ENCODE assay signal across 9 mouse cellular contexts in the genomic region with DNA sequence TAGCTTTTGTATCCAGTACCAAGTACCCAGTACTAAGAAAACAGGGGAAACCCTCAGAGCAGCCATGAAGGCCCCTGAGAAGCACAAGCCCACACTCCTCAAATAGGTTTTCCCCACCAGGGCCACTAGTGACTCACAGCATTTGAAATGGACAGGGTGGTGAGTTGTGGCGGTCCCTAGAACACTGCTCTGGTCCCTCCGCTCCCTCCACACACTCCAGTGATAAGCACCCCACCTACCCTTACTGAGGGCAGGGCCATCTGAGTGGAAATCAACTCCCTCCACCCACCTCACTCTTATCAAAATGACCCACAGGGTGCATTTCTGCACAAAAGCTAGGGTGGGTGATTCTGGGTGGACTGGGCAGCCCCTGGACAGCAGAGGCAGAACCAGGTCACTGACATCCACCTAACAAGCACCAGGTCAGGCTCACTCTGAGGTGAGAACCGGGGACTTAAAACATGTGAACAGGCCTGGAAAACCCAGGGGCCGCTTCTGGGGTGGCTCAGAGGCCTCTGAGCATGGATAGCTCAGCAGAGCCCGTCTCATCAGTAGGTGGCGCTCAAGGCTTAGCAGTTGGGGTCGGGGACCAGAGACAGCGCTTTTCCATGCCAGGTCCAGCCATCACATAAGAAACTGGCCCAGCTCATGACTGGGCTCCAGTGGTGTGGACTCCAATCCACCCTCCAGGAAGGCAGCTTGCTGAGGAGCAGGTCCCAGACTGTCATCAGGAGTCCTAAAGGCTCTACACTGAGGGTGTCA. TPM values are rescaled to one million over a fixed set of nuclear protein-coding genes. Genes with fewer than 3 reads are reported as not detected.
A peak's percentile ranks its signal among the peaks of the same experiment; 100 is the strongest.
DNase-seq lines count a peak whose midpoint lies in the region; ATAC-seq and TF ChIP-seq lines count a peak whose summit lies in the region.
"Had no signal": no experiment of that assay in that cellular context is flagged by ENCODE, and none has a peak within 500 bp of the region (broad histone marks: within the 10 kb centered on the region; RNA-seq: fewer than 3 reads in every experiment).

No protein-coding gene starts in this region.

- H3K27ac ChIP-seq in ES-Bruce4 (ENCODE audit: insufficient read depth, low read length), result no peak overlapping the region
- H3K27ac ChIP-seq in forebrain, embryonic 14.5 days (ENCODE audit: low read depth, low read length), result no peak overlapping the region
- no peak overlapping the region for H3K27ac ChIP-seq in hindbrain, embryonic 12.5 days
- H3K27ac ChIP-seq in lung, postnatal 0 days (ENCODE audit: low read length), result no peak overlapping the region
- H3K27ac ChIP-seq: heart, embryonic 13.5 days had no signal

- no peaks in the 10 kb centered on the region for H3K27me3 ChIP-seq in ES-Bruce4 (ENCODE audit: control insufficient read depth, insufficient read depth, low read length, poor library complexity, severe bottlenecking)
- H3K27me3 ChIP-seq in forebrain, embryonic 14.5 days (replicated peaks; ENCODE audit: control insufficient read depth, insufficient read depth, low read length), result no peaks in the 10 kb centered on the region
- no peaks in the 10 kb centered on the region for H3K27me3 ChIP-seq in hindbrain, embryonic 12.5 days
- no peaks in the 10 kb centered on the region for H3K27me3 ChIP-seq in lung, postnatal 0 days (replicated peaks; ENCODE audit: insufficient read depth, low read length)
- H3K27me3 ChIP-seq: heart, embryonic 13.5 days had no signal

- ATAC-seq in cerebellum, adult (ENCODE audit: insufficient number of reproducible peaks, low FRiP score, low TSS enrichment), result peak; percentile 70
- peak; percentile 83 for ATAC-seq in forebrain, embryonic 14.5 days
- ATAC-seq in hindbrain, embryonic 12.5 days (ENCODE audit: low FRiP score), result peak; percentile 79
- ATAC-seq in lung, postnatal 0 days, result peak; percentile 81

- H3K4me1 ChIP-seq in ES-Bruce4 (ENCODE audit: control insufficient read depth, insufficient read depth, low read length), result no peaks in the 10 kb centered on the region
- no peaks in the 10 kb centered on the region for H3K4me1 ChIP-seq in forebrain, embryonic 14.5 days (ENCODE audit: control insufficient read depth, insufficient read depth, low read length)
- H3K4me1 ChIP-seq in hindbrain, embryonic 12.5 days, result no peaks in the 10 kb centered on the region
- no peaks in the 10 kb centered on the region for H3K4me1 ChIP-seq in lung, postnatal 0 days (ENCODE audit: insufficient read depth, low read depth, low read length)

- no peak for TF ChIP-seq EP300 in ES-Bruce4 (IDR thresholded peaks at IDR 0.05; ENCODE audit: insufficient read depth, low read depth, low read length)
- TF ChIP-seq EP300 in lung, postnatal 0 days (IDR thresholded peaks at IDR 0.05), result no peak

- DNase-seq in forebrain, embryonic 14.5 days (ENCODE audit: low spot score), result peak; percentile 85
- DNase-seq in layer of hippocampus, postnatal 10 days (ENCODE audit: low spot score in 2 of 2), result peak; percentile 91 to 92
- DNase-seq in lung, postnatal 0 days (ENCODE audit: low spot score), result peak; percentile 87
- peak; percentile 94 for DNase-seq in retina, embryonic 14.5 days (ENCODE audit: low spot score)
- peak; percentile 57 to 63 for DNase-seq in thymus, postnatal 36 days

- H3K4me2 ChIP-seq in forebrain, embryonic 14.5 days (ENCODE audit: low read length), result no peak overlapping the region
- no peak overlapping the region for H3K4me2 ChIP-seq in hindbrain, embryonic 12.5 days (replicated peaks)
- H3K4me2 ChIP-seq in lung, postnatal 0 days (replicated peaks; ENCODE audit: low read depth, low read length), result no peak overlapping the region
- H3K4me2 ChIP-seq: heart, embryonic 13.5 days had no signal

- H3K36me3 ChIP-seq in ES-Bruce4 (ENCODE audit: control insufficient read depth, insufficient read depth, low read length, poor library complexity, severe bottlenecking), result no peaks in the 10 kb centered on the region
- H3K36me3 ChIP-seq in forebrain, embryonic 14.5 days (ENCODE audit: control insufficient read depth, insufficient read depth, low read length), result no peaks in the 10 kb centered on the region
- H3K36me3 ChIP-seq in hindbrain, embryonic 12.5 days, result 0 out of 2 replicates have a peak, but pooled peaks cover 4% of the 10 kb centered on the region
- peaks cover 12% of the 10 kb centered on the region for H3K36me3 ChIP-seq in lung, postnatal 0 days (ENCODE audit: insufficient read depth, low read length)

- TF ChIP-seq POLR2A in ES-Bruce4 (IDR thresholded peaks at IDR 0.05; ENCODE audit: insufficient read depth, low read length), result no peak

- H3K4me3 ChIP-seq in ES-Bruce4 (ENCODE audit: low read depth, low read length), result no peak overlapping the region
- H3K4me3 ChIP-seq in forebrain, embryonic 14.5 days (ENCODE audit: low read depth, low read length), result no peak overlapping the region
- H3K4me3 ChIP-seq in hindbrain, embryonic 12.5 days, result no peak overlapping the region
- no peak overlapping the region for H3K4me3 ChIP-seq in lung, postnatal 0 days (ENCODE audit: low read depth, low read length)
- H3K4me3 ChIP-seq: heart, embryonic 13.5 days had no signal

- peak; percentile 86 for TF ChIP-seq CTCF in ES-Bruce4 (IDR thresholded peaks at IDR 0.05; ENCODE audit: low read depth, low read length)
- peak; percentile 89 for TF ChIP-seq CTCF in lung, postnatal 0 days (IDR thresholded peaks at IDR 0.05)

- WGBS in forebrain, embryonic 14.5 days, result 22% methylated on average over 8 of the region's 8 CpGs
- 25% methylated on average over 8 of the region's 8 CpGs for WGBS in hindbrain, embryonic 12.5 days
- 26% methylated on average over 8 of the region's 8 CpGs for WGBS in lung, postnatal 0 days

- no peak overlapping the region for H3K9ac ChIP-seq in ES-Bruce4 (ENCODE audit: low read depth, poor library complexity, severe bottlenecking)
- H3K9ac ChIP-seq in forebrain, embryonic 14.5 days (ENCODE audit: low read length), result no peak overlapping the region
- no peak overlapping the region for H3K9ac ChIP-seq in hindbrain, embryonic 12.5 days
- H3K9ac ChIP-seq in lung, postnatal 0 days (replicated peaks; ENCODE audit: low read depth), result no peak overlapping the region
- H3K9ac ChIP-seq: heart, embryonic 13.5 days had no signal

- no peaks in the 10 kb centered on the region for H3K9me3 ChIP-seq in ES-Bruce4 (replicated peaks; ENCODE audit: control insufficient read depth, insufficient read depth, low read length, poor library complexity, severe bottlenecking)
- H3K9me3 ChIP-seq in forebrain, embryonic 14.5 days (replicated peaks; ENCODE audit: control insufficient read depth, low read length), result no peaks in the 10 kb centered on the region
- no peaks in the 10 kb centered on the region for H3K9me3 ChIP-seq in hindbrain, embryonic 12.5 days (replicated peaks)
- no peaks in the 10 kb centered on the region for H3K9me3 ChIP-seq in lung, postnatal 0 days (ENCODE audit: low read length)
- H3K9me3 ChIP-seq: heart, embryonic 13.5 days had no signal

RNA-seq across cellular contexts. Expression of a gene that starts 30.9 kb away (rescaled TPM):
- polyA plus RNA-seq in ES-Bruce4 (2011; ENCODE audit: insufficient read depth, insufficient read length, low read depth, missing spikeins), result 11.0 and 11.9 TPM in 2 replicates
- 0.46 and 0.86 TPM in 2 replicates for polyA plus RNA-seq in forebrain, embryonic 14.5 days (2014; fragmentation: Nextera tagmentation; extraction: Ambion mirVana)
- 6.8 and 7.1 TPM in 2 replicates for polyA plus RNA-seq in hindbrain, embryonic 12.5 days (2016; fragmentation: Nextera tagmentation; extraction: Ambion mirVana)
- total RNA-seq in layer of hippocampus, postnatal 10 days (2021), result 1 to 10 TPM; 5.5 to 7.0 TPM
- 17.3 and 22.7 TPM in 2 replicates for polyA plus RNA-seq in lung, postnatal 0 days (2015; fragmentation: Nextera tagmentation; extraction: Ambion mirVana)

RNA-seq across cellular contexts. Expression of a gene that starts 45.0 kb away (rescaled TPM):
- 0.91 and 4.5 TPM in 2 replicates for polyA plus RNA-seq in ES-Bruce4 (2011; ENCODE audit: insufficient read depth, insufficient read length, low read depth, missing spikeins)
- polyA plus RNA-seq in forebrain, embryonic 14.5 days (2014; fragmentation: Nextera tagmentation; extraction: Ambion mirVana), result not detected in 2 replicates
- polyA plus RNA-seq in hindbrain, embryonic 12.5 days (2016; fragmentation: Nextera tagmentation; extraction: Ambion mirVana), result 0.35 TPM in 1 of 2 replicates, not detected in the other
- under 1 TPM; 0.56 to 0.98 TPM for total RNA-seq in layer of hippocampus, postnatal 10 days (2021)
- 0.73 and 0.94 TPM in 2 replicates for polyA plus RNA-seq in lung, postnatal 0 days (2015; fragmentation: Nextera tagmentation; extraction: Ambion mirVana)

RNA-seq across cellular contexts. Expression of a gene that starts 47.7 kb away (rescaled TPM):
- polyA plus RNA-seq in ES-Bruce4 (2011; ENCODE audit: insufficient read depth, insufficient read length, low read depth, missing spikeins), result not detected in 2 replicates
- 2.7 and 3.9 TPM in 2 replicates for polyA plus RNA-seq in forebrain, embryonic 14.5 days (2014; fragmentation: Nextera tagmentation; extraction: Ambion mirVana)
- polyA plus RNA-seq in hindbrain, embryonic 12.5 days (2016; fragmentation: Nextera tagmentation; extraction: Ambion mirVana), result 0.99 and 1.1 TPM in 2 replicates
- total RNA-seq in layer of hippocampus, postnatal 10 days (2021), result 1 to 10 TPM; 1.6 to 2.2 TPM
- 2.6 and 3.4 TPM in 2 replicates for polyA plus RNA-seq in lung, postnatal 0 days (2015; fragmentation: Nextera tagmentation; extraction: Ambion mirVana)
